Mouse (Mus musculus): ENCODE data around the gene F2r. TPM values are rescaled to one million over a fixed set of nuclear protein-coding genes. Genes with fewer than 3 reads are reported as not detected.
A peak's percentile ranks its signal among the peaks of the same experiment; 100 is the strongest.

F2r gene
- polyA plus RNA-seq (2012; fragmentation: generic; extraction: Trizol): 23.6 TPM

DNA sequence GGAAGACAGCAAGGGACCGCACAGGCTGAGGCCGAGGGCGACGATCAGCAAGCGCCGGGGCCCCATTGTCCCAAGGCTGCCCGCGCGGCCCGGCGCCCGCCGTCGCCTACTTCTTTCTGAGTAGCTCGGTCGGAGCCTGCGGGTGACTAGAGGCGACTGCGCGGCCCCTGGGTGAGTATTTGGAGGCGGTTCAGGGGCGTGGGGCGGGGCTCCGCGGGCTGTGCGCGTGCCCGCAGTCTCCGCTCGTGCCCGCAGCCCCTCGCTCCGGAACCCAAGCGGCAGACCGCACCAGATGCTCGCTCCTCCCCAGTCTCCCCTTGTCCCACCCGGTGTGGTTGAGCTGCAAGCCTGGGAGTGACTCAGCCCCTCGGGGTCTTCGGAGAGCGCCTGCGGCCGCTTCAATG, at the start of gene F2r:
F2r (minus strand) TSS at position 179 of the 404 bp plus-strand sequence.
- Histone ChIP-seq H3K79me2 (ENCODE audit: control insufficient read depth, insufficient read depth) (peaks cover 46% of the 10 kb centered on the region), H3K4me2 (ENCODE audit: low read depth) (peak within 1 kb of the TSS; percentile 86), H3ac (ENCODE audit: control insufficient read depth, insufficient read length) (peak within 1 kb of the TSS; percentile 18), H3K36me3 (ENCODE audit: control insufficient read depth, insufficient read depth) (no peaks in the 10 kb centered on the region), H3K27me3 (ENCODE audit: control insufficient read depth, insufficient read depth, insufficient read length) (no peaks in the 10 kb centered on the region), H3K4me3 (peak within 1 kb of the TSS; percentile 77)
- TF ChIP-seq MYOD1 (IDR thresholded peaks at IDR 0.05; ENCODE audit: control insufficient read depth in 1 of 3, insufficient read length in 2 of 3, low read depth in 2 of 3): peak in 1 of 3 experiments; percentile 43
- TF ChIP-seq CEBPB (IDR thresholded peaks at IDR 0.05; ENCODE audit: insufficient read depth, poor library complexity, severe bottlenecking): no peak
- TF ChIP-seq POLR2A (IDR thresholded peaks at IDR 0.05; ENCODE audit: insufficient read length, low read depth): peak; percentile 85
- TF ChIP-seq MYOG (IDR thresholded peaks at IDR 0.05; ENCODE audit: control insufficient read depth in 1 of 3, insufficient read depth in 1 of 3, insufficient read length in 2 of 3, low read depth in 2 of 3): peak in 1 of 3 experiments; percentile 69
- TF ChIP-seq POLR2AphosphoS2 (IDR thresholded peaks at IDR 0.05; ENCODE audit: insufficient read length, low read depth): peak; percentile 84

DNA sequence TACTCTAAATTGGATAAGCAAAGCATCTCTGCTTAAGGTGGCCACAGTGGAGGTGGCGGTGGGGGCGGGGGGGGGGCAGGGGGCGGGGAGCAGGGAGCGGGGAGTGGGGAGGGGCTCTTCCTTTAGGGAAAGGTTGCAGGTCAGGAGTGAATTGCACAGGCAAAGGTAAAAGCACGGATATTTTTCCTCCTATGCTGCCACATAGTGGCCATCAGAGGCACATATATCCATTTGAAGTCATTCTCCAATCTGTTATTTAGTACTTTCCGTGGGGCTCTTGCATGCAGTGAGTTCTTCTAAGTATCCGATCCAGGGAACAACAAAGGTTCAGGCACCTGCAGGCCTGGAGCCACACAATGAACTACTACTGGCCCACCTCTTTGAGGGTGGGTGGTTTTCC, 49.0 kb upstream of the F2r start:
- Histone ChIP-seq H3ac (ENCODE audit: control insufficient read depth, insufficient read length) (no peak overlapping the region), H3K27me3 (ENCODE audit: control insufficient read depth, insufficient read depth, insufficient read length) (no peaks in the 10 kb centered on the region), H3K4me3 (no peak overlapping the region), H3K4me2 (ENCODE audit: low read depth) (no peak overlapping the region), H3K36me3 (ENCODE audit: control insufficient read depth, insufficient read depth) (no peaks in the 10 kb centered on the region), H3K79me2 (ENCODE audit: control insufficient read depth, insufficient read depth) (no peaks in the 10 kb centered on the region)
- TF ChIP-seq POLR2AphosphoS2 (IDR thresholded peaks at IDR 0.05; ENCODE audit: insufficient read length, low read depth): no peak
- no peak for TF ChIP-seq CEBPB (IDR thresholded peaks at IDR 0.05; ENCODE audit: insufficient read depth, poor library complexity, severe bottlenecking)
- TF ChIP-seq SRF (IDR thresholded peaks at IDR 0.05; ENCODE audit: control insufficient read depth, insufficient read length, low read depth): no peak
- TF ChIP-seq POLR2A (IDR thresholded peaks at IDR 0.05; ENCODE audit: insufficient read length, low read depth): no peak
- no peak for TF ChIP-seq REST (IDR thresholded peaks at IDR 0.05; ENCODE audit: insufficient read depth, insufficient read length)
- TF ChIP-seq MAX (IDR thresholded peaks at IDR 0.05; ENCODE audit: low read depth): no peak
- TF ChIP-seq MYOD1 (IDR thresholded peaks at IDR 0.05; ENCODE audit: control insufficient read depth in 1 of 3, insufficient read length in 2 of 3, low read depth in 2 of 3): no peak
- no peak for TF ChIP-seq USF1 (IDR thresholded peaks at IDR 0.05; ENCODE audit: low read depth)
- TF ChIP-seq TCF3 (IDR thresholded peaks at IDR 0.05; ENCODE audit: insufficient read length, low read depth): no peak
- TF ChIP-seq E2F4 (IDR thresholded peaks at IDR 0.05; ENCODE audit: insufficient read depth): no peak
- no peak for TF ChIP-seq TCF12 (IDR thresholded peaks at IDR 0.05; ENCODE audit: insufficient read depth, poor library complexity, severe bottlenecking)
- TF ChIP-seq MYOG (IDR thresholded peaks at IDR 0.05; ENCODE audit: control insufficient read depth in 1 of 3, insufficient read depth in 1 of 3, insufficient read length in 2 of 3, low read depth in 2 of 3): no peak

DNA sequence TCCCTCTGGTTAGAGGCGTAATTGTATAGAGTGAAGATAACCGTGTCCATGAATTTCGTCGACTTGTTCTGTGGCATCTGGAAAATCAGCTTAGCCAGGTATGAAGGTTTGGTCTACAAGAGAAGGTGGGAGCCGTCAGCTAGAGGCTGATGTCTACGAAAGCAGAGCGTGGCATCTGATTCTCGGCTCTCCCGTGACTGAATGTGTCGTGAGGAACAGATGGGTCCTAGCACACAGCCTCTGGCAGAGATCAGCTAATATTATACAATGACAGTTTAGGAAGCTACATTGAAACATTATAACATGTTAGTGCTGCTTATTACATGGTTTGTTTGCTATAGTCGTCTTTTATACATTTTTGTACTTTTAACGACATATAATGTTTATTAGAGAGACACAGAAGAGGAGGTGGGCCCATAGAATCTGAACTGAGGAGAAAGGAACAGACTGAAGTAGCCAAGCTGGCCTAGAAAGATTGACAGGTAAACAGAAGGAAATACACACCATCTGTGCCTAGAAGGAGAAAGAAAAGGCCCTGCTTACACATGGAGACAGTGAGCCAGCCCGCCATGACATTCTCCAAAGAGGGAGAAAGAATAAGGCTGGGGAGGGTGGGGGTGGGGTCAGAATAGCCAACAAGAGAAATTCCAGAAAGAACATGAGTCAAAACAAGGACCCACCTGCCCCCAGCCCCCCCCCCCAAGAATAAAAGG, 47.5 kb upstream of the F2r start:
- Histone ChIP-seq H3K36me3 (ENCODE audit: control insufficient read depth, insufficient read depth) (no peaks in the 10 kb centered on the region), H3ac (ENCODE audit: control insufficient read depth, insufficient read length) (no peak overlapping the region), H3K4me2 (ENCODE audit: low read depth) (no peak overlapping the region), H3K27me3 (ENCODE audit: control insufficient read depth, insufficient read depth, insufficient read length) (no peaks in the 10 kb centered on the region), H3K4me3 (no peak overlapping the region), H3K79me2 (ENCODE audit: control insufficient read depth, insufficient read depth) (no peaks in the 10 kb centered on the region)
- TF ChIP-seq USF1 (IDR thresholded peaks at IDR 0.05; ENCODE audit: low read depth) (no peak), TCF12 (IDR thresholded peaks at IDR 0.05; ENCODE audit: insufficient read depth, poor library complexity, severe bottlenecking) (no peak), SRF (IDR thresholded peaks at IDR 0.05; ENCODE audit: control insufficient read depth, insufficient read length, low read depth) (no peak), POLR2A (IDR thresholded peaks at IDR 0.05; ENCODE audit: insufficient read length, low read depth) (no peak), REST (IDR thresholded peaks at IDR 0.05; ENCODE audit: insufficient read depth, insufficient read length) (no peak), E2F4 (IDR thresholded peaks at IDR 0.05; ENCODE audit: insufficient read depth) (no peak), MYOG (IDR thresholded peaks at IDR 0.05; ENCODE audit: control insufficient read depth in 1 of 3, insufficient read depth in 1 of 3, insufficient read length in 2 of 3, low read depth in 2 of 3) (no peak), MYOD1 (IDR thresholded peaks at IDR 0.05; ENCODE audit: control insufficient read depth in 1 of 3, insufficient read length in 2 of 3, low read depth in 2 of 3) (no peak), MAX (IDR thresholded peaks at IDR 0.05; ENCODE audit: low read depth) (no peak), CEBPB (IDR thresholded peaks at IDR 0.05; ENCODE audit: insufficient read depth, poor library complexity, severe bottlenecking) (no peak), POLR2AphosphoS2 (IDR thresholded peaks at IDR 0.05; ENCODE audit: insufficient read length, low read depth) (no peak), TCF3 (IDR thresholded peaks at IDR 0.05; ENCODE audit: insufficient read length, low read depth) (no peak)

DNA sequence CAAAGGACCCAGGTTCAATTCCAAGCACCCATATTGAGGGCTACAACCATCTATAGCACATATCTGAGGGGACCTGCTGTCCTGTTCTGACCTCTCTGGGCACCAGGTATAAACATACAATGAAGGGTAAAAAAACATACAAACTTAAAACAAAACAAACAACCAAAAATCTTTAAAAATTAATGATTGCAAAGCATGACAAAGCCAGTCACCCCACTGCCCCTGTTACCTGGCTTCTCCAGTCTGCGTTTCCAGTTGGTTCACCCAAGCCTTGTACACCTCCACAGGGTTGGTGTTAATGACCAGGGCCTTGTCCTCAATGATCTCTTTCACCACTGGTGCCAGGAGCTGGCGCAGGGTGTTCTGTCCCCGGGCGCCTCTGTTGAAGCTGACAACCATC, 45.5 kb upstream of the F2r start:
- Histone ChIP-seq H3K36me3 (ENCODE audit: control insufficient read depth, insufficient read depth) (no peaks in the 10 kb centered on the region), H3K4me2 (ENCODE audit: low read depth) (no peak overlapping the region), H3K79me2 (ENCODE audit: control insufficient read depth, insufficient read depth) (no peaks in the 10 kb centered on the region), H3K27me3 (ENCODE audit: control insufficient read depth, insufficient read depth, insufficient read length) (no peaks in the 10 kb centered on the region), H3ac (ENCODE audit: control insufficient read depth, insufficient read length) (no peak overlapping the region), H3K4me3 (no peak overlapping the region)
- TF ChIP-seq E2F4 (IDR thresholded peaks at IDR 0.05; ENCODE audit: insufficient read depth): no peak

DNA sequence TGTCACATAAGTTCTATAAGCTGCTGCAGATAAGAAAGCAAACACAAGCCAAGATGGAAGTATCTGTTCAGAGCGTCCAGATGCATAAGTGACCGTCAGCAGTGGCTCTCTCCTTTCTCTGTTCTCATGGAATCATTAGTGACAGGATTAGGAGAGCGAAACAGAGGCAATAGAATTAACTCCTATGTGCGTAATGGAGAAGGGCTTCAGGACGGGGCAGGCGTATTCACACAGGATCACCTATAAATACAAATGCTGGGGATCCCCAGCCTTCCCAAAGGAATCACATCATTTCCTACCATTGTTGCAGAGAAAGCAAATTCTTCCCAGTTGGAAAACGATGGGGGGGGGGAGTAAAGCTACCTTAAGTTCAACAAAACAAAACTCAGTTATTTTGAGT, 41.1 kb upstream of the F2r start:
- Histone ChIP-seq H3ac (ENCODE audit: control insufficient read depth, insufficient read length) (no peak overlapping the region), H3K27me3 (ENCODE audit: control insufficient read depth, insufficient read depth, insufficient read length) (no peaks in the 10 kb centered on the region), H3K4me3 (no peak overlapping the region), H3K36me3 (ENCODE audit: control insufficient read depth, insufficient read depth) (no peaks in the 10 kb centered on the region), H3K79me2 (ENCODE audit: control insufficient read depth, insufficient read depth) (no peaks in the 10 kb centered on the region), H3K4me2 (ENCODE audit: low read depth) (no peak overlapping the region)
- TF ChIP-seq TCF12 (IDR thresholded peaks at IDR 0.05; ENCODE audit: insufficient read depth, poor library complexity, severe bottlenecking): no peak
- TF ChIP-seq TCF3 (IDR thresholded peaks at IDR 0.05; ENCODE audit: insufficient read length, low read depth): no peak
- TF ChIP-seq MYOD1 (IDR thresholded peaks at IDR 0.05; ENCODE audit: control insufficient read depth in 1 of 3, insufficient read length in 2 of 3, low read depth in 2 of 3): no peak
- TF ChIP-seq REST (IDR thresholded peaks at IDR 0.05; ENCODE audit: insufficient read depth, insufficient read length): no peak
- no peak for TF ChIP-seq POLR2AphosphoS2 (IDR thresholded peaks at IDR 0.05; ENCODE audit: insufficient read length, low read depth)

Measured in myocyte (in vitro differentiated cells).